Mouse (Mus musculus) left cerebral cortex, adult 9 months (tissue): ENCODE data around the gene Asic4.

Source experiments
- DNase-seq, 2 experiments: peaks; one replicate each; pipeline ENCODE4 v3.0.0; 2022; ENCODE audit warnings: low spot score in 2 of 2

Asic4 gene

GRCm38 (mm10) chr1:75463652-75464204, 13.5 kb downstream of the Asic4 start:
- no peak for DNase-seq

- DNase-seq: peak in 1 of 2 experiments; percentile 88
Observed at GRCm38 (mm10) chr1:75467215-75467927, 17.1 kb downstream of the Asic4 start.

- DNase-seq: no peak
Observed at GRCm38 (mm10) chr1:75469287-75469825, 19.1 kb downstream of the Asic4 start.

GRCm38 (mm10) chr1:75476441-75476840, 26.2 kb downstream of the Asic4 start:
- no peak for DNase-seq

- DNase-seq: peak in 1 of 2 experiments; percentile 85
Observed at GRCm38 (mm10) chr1:75477264-75477965, 27.2 kb downstream of the Asic4 start.

- no peak for DNase-seq
Observed at GRCm38 (mm10) chr1:75477966-75478290, 27.7 kb downstream of the Asic4 start.

GRCm38 (mm10) chr1:75478497-75478896, 28.3 kb downstream of the Asic4 start:
- DNase-seq: no peak

GRCm38 (mm10) chr1:75478916-75479634, 28.8 kb downstream of the Asic4 start, which contains the start of the genes Chpf and Tmem198:
Chpf (minus strand) TSS chr1:75479307.
Tmem198 (plus strand) TSS chr1:75479532.
- peak; percentile 91 to 98 for DNase-seq

GRCm38 (mm10) chr1:75479635-75479989, 29.4 kb downstream of the Asic4 start:
- no peak for DNase-seq

- no peak for DNase-seq
Observed at GRCm38 (mm10) chr1:75480036-75480435, 29.8 kb downstream of the Asic4 start.

- no peak for DNase-seq
Observed at GRCm38 (mm10) chr1:75480735-75481134, 30.5 kb downstream of the Asic4 start.

GRCm38 (mm10) chr1:75486561-75486960, 36.3 kb downstream of the Asic4 start:
- peak in 1 of 2 experiments; percentile 31 for DNase-seq

GRCm38 (mm10) chr1:75487040-75487404, 36.8 kb downstream of the Asic4 start:
- no peak for DNase-seq

- DNase-seq: peak in 1 of 2 experiments; percentile 67
Observed at GRCm38 (mm10) chr1:75487405-75488161, 37.3 kb downstream of the Asic4 start.

GRCm38 (mm10) chr1:75490785-75491551, 40.7 kb downstream of the Asic4 start:
- DNase-seq: no peak

GRCm38 (mm10) chr1:75492579-75493170, 42.4 kb downstream of the Asic4 start:
- no peak for DNase-seq

- DNase-seq: no peak
Observed at GRCm38 (mm10) chr1:75494878-75495548, 44.8 kb downstream of the Asic4 start.

GRCm38 (mm10) chr1:75498897-75499296, 48.7 kb downstream of the Asic4 start:
- DNase-seq: no peak

GRCm38 (mm10) chr1:75499441-75499840, 49.2 kb downstream of the Asic4 start:
- DNase-seq: no peak

GRCm38 (mm10) chr1:75501905-75502304, 51.7 kb downstream of the Asic4 start:
- no peak for DNase-seq
